Mouse (Mus musculus) spleen, adult 12 weeks (tissue): ENCODE data around the gene Creb3l2.

Experiments used
- DNase-seq: peaks from one replicate; pipeline ENCODE4 v3.0.0; 2022; ENCODE audit warnings: low spot score

The Creb3l2 gene

GRCm38 (mm10) chr6:37325906-37326602 is 115.9 kb downstream of the Creb3l2 start:
- DNase-seq = no peak

GRCm38 (mm10) chr6:37325076-37325475 is 116.9 kb downstream of the Creb3l2 start:
- DNase-seq = no peak

GRCm38 (mm10) chr6:37322641-37323040 is 119.3 kb downstream of the Creb3l2 start:
- no peak for DNase-seq

- no peak for DNase-seq
Observed at GRCm38 (mm10) chr6:37322088-37322487, 119.9 kb downstream of the Creb3l2 start.

- no peak for DNase-seq
Observed at GRCm38 (mm10) chr6:37317904-37318303, 124.0 kb downstream of the Creb3l2 start.

GRCm38 (mm10) chr6:37315440-37315839 is 126.5 kb downstream of the Creb3l2 start:
- DNase-seq = no peak

GRCm38 (mm10) chr6:37310601-37311000 is 131.3 kb downstream of the Creb3l2 start:
- no peak for DNase-seq

- no peak for DNase-seq
Observed at GRCm38 (mm10) chr6:37306616-37307015, 135.3 kb downstream of the Creb3l2 start.

- no peak for DNase-seq
Observed at GRCm38 (mm10) chr6:37300492-37300891, 141.5 kb downstream of the Creb3l2 start.

GRCm38 (mm10) chr6:37299562-37300390 is 142.2 kb downstream of the Creb3l2 start, which contains the start of gene Dgki:
Dgki (minus strand) TSS chr6:37300184.
- DNase-seq = no peak

- DNase-seq = no peak
Observed at GRCm38 (mm10) chr6:37298982-37299381, 143.0 kb downstream of the Creb3l2 start.

- DNase-seq = no peak
Observed at GRCm38 (mm10) chr6:37297744-37298482, 144.0 kb downstream of the Creb3l2 start.

- no peak for DNase-seq
Observed at GRCm38 (mm10) chr6:37292068-37292467, 149.9 kb downstream of the Creb3l2 start.

- DNase-seq = no peak
Observed at GRCm38 (mm10) chr6:37291171-37291570, 150.8 kb downstream of the Creb3l2 start.

- no peak for DNase-seq
Observed at GRCm38 (mm10) chr6:37290691-37291090, 151.3 kb downstream of the Creb3l2 start.

GRCm38 (mm10) chr6:37286134-37286533 is 155.8 kb downstream of the Creb3l2 start:
- no peak for DNase-seq

GRCm38 (mm10) chr6:37284879-37285278 is 157.1 kb downstream of the Creb3l2 start:
- DNase-seq = no peak

- no peak for DNase-seq
Observed at GRCm38 (mm10) chr6:37283336-37283735, 158.6 kb downstream of the Creb3l2 start.

- no peak for DNase-seq
Observed at GRCm38 (mm10) chr6:37282659-37283058, 159.3 kb downstream of the Creb3l2 start.
